Mouse (Mus musculus) liver, adult 2 months (tissue): ENCODE results near the gene Fam174a. TPM values are rescaled to one million over a fixed set of nuclear protein-coding genes. Genes with fewer than 3 reads are reported as not detected.

Experiments used
- DNase-seq: peaks from one replicate; pipeline ENCODE4 v3.0.0-alpha.2; 2011; ENCODE audit warnings: low read depth, low spot score; ENCODE audit errors: extremely low read depth
- H3K27ac ChIP-seq: fragments of 200-500 bp; replicated peaks from 2 replicates; pipeline ENCODE4 v1.5.1; 2012; ENCODE audit warnings: low read depth, mild to moderate bottlenecking, control low read depth, inconsistent platforms, low read length; ENCODE audit not compliant: insufficient read depth
- H3K27me3 ChIP-seq: fragments of 200-500 bp; 2 replicates; pipeline ENCODE4 v1.6.1; 2012; ENCODE audit warnings: mild to moderate bottlenecking, moderate library complexity, low read length, inconsistent platforms; ENCODE audit not compliant: control insufficient read depth, insufficient read depth
- H3K36me3 ChIP-seq: fragments of 200-500 bp; 2 replicates; pipeline ENCODE4 v1.6.1; 2012; ENCODE audit warnings: low read length, inconsistent platforms; ENCODE audit not compliant: control insufficient read depth, insufficient read depth
- H3K4me1 ChIP-seq: fragments of 200-500 bp; 2 replicates; pipeline ENCODE4 v1.6.1; 2011; ENCODE audit warnings: low read length; ENCODE audit not compliant: control insufficient read depth, insufficient read depth
- H3K4me3 ChIP-seq: fragments of 200-500 bp; 2 replicates; pipeline ENCODE4 v1.5.1; 2011; ENCODE audit warnings: low read depth, mild to moderate bottlenecking, control low read depth, low read length, moderate library complexity; ENCODE audit not compliant: insufficient read depth
- H3K79me2 ChIP-seq: fragments of 200-500 bp; 2 replicates; pipeline ENCODE4 v1.6.1; 2012; ENCODE audit warnings: inconsistent platforms, mild to moderate bottlenecking, low read length, moderate library complexity; ENCODE audit not compliant: control insufficient read depth, insufficient read depth
- H3K9ac ChIP-seq: fragments of 200-500 bp; 2 replicates; pipeline ENCODE4 v1.6.1; 2012; ENCODE audit warnings: low read depth, mild to moderate bottlenecking, control low read depth, inconsistent platforms, low read length
- CTCF ChIP-seq: fragments of 200-500 bp; IDR thresholded peaks from 2 replicates; pipeline ENCODE4 v1.5.1; 2011; ENCODE audit warnings: low read depth, low read length, control low read depth
- POLR2A ChIP-seq: fragments of 200-500 bp; IDR thresholded peaks from 2 replicates; pipeline ENCODE4 v1.6.1; 2011; ENCODE audit warnings: low read length, control low read depth; ENCODE audit not compliant: insufficient read depth; ENCODE audit errors: extremely low read depth
- WGBS: fragments of 180-500 bp; shearing (Covaris S2); methylation state at CpG from one replicate; pipeline ENCODE4 v1.1.7; 2018; 5-methylcytosine and 5-hydroxymethylcytosine counted together
- polyA plus RNA-seq: library from polyadenylated mRNA; depleted of rRNA; stranded (reverse); fragments of >200 nt; gene quantifications from 2 replicates; pipeline ENCODE4 v1.2.3, GENCODE M21; 2012
- total RNA-seq: library from RNA; depleted of rRNA; stranded (reverse); fragments of >200 nt; gene quantifications from 2 replicates; pipeline ENCODE4 v1.2.3, GENCODE M21; 2014

The Fam174a gene
- total and polyA plus RNA-seq, 2 experiments = 8.1 to 12.4 TPM

GRCm38 (mm10) chr1:95375443-95375842, 62.0 kb downstream of the Fam174a start:
- TF ChIP-seq POLR2A = no peak
- no peak for TF ChIP-seq CTCF
- Histone ChIP-seq H3K36me3 (no peaks in the 10 kb centered on the region), H3K27ac (no peak overlapping the region), H3K27me3 (no peaks in the 10 kb centered on the region), H3K4me1 (no peaks in the 10 kb centered on the region), H3K79me2 (no peaks in the 10 kb centered on the region), H3K9ac (no peak overlapping the region), H3K4me3 (no peak overlapping the region)
- DNase-seq = no peak
- WGBS = 69% methylated on average over 6 of the region's 6 CpGs

DNA sequence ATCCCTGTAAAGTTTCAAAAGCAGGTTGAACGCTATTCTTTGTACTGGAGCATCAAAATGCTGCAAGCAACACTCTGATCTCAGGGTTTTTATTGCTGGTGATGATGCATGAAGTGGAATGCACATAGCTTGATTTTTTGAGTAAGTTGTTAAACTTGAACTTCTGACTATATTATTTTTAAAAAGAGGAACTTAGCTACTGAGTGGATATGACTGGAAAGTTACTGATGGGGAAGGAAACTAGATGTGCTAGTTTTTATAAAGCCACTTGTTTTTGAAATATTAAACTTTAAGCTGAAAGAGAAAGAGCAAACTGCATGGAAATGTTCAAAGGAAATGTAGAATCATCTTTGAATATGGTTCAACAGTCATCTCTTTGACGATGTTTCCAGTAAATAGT, 67.6 kb downstream of the Fam174a start:
- DNase-seq = peak; percentile 16
- TF ChIP-seq CTCF (no peak), POLR2A (no peak)
- Histone ChIP-seq H3K4me3 (no peak overlapping the region), H3K4me1 (no peaks in the 10 kb centered on the region), H3K36me3 (no peaks in the 10 kb centered on the region), H3K27ac (no peak overlapping the region), H3K27me3 (no peaks in the 10 kb centered on the region), H3K9ac (no peak overlapping the region), H3K79me2 (no peaks in the 10 kb centered on the region)
- 69% methylated on average over 2 of the region's 2 CpGs for WGBS
